Mouse (Mus musculus) stomach, embryonic 16.5 days (tissue): ENCODE data around the gene Trio. TPM values are rescaled to one million over a fixed set of nuclear protein-coding genes. Genes with fewer than 3 reads are reported as not detected.
A peak's percentile ranks its signal among the peaks of the same experiment; 100 is the strongest.

Experiments
- ATAC-seq: fragments of 200-750 bp; cut with Nextera tagmentation; 2 replicates; pipeline ENCODE4 v1.8.0; 2017; ENCODE audit warnings: moderate number of reproducible peaks, moderate TSS enrichment; ENCODE audit not compliant: insufficient read depth, low FRiP score
- H3K27ac ChIP-seq: fragments of 300-500 bp; sonication (generic); 2 replicates; pipeline ENCODE4 v1.5.1; 2014; ENCODE audit warnings: low read length
- H3K27me3 ChIP-seq: fragments of 300-500 bp; sonication (generic); 2 replicates; pipeline ENCODE4 v1.6.1; 2014; ENCODE audit warnings: low read length, control low read depth, mixed read lengths; ENCODE audit not compliant: control insufficient read depth, insufficient read depth
- H3K36me3 ChIP-seq: fragments of 300-500 bp; sonication (generic); 2 replicates; pipeline ENCODE4 v1.6.1; 2014; ENCODE audit warnings: low read length; ENCODE audit not compliant: control insufficient read depth, insufficient read depth
- H3K4me1 ChIP-seq: fragments of 300-500 bp; sonication (generic); 2 replicates; pipeline ENCODE4 v1.6.1; 2014; ENCODE audit warnings: low read length, control low read depth, mixed read lengths; ENCODE audit not compliant: control insufficient read depth, insufficient read depth
- H3K4me2 ChIP-seq: fragments of 300-500 bp; sonication (generic); 2 replicates; pipeline ENCODE4 v1.6.1; 2014; ENCODE audit warnings: low read depth, low read length, mixed read lengths
- H3K4me3 ChIP-seq: fragments of 300-500 bp; sonication (generic); replicated peaks from 2 replicates; pipeline ENCODE4 v1.5.1; 2014; ENCODE audit warnings: mild to moderate bottlenecking, low read length
- H3K9ac ChIP-seq: fragments of 300-500 bp; sonication (generic); 2 replicates; pipeline ENCODE4 v1.6.1; 2014; ENCODE audit warnings: low read length
- H3K9me3 ChIP-seq: fragments of 300-500 bp; sonication (generic); replicated peaks from 2 replicates; pipeline ENCODE4 v1.6.1; 2016; ENCODE audit warnings: low read length, control low read depth; ENCODE audit not compliant: control insufficient read depth
- WGBS: fragments of 180-500 bp; shearing (Covaris S2); extraction: QIAGEN DNeasy Blood & Tissue Kit; methylation state at CpG from one replicate; pipeline ENCODE4 v1.1.7; 2014; 5-methylcytosine and 5-hydroxymethylcytosine counted together
- polyA plus RNA-seq: library from polyadenylated mRNA; unstranded; fragments of >200 nt; fragmentation: Nextera tagmentation; extraction: Ambion mirVana; gene quantifications from 2 replicates; pipeline ENCODE4 v1.2.1, GENCODE M21; 2015

Trio gene
- polyA plus RNA-seq, 1 experiment from 2014 or later = 22.9 TPM

GRCm38 (mm10) chr15:27789325-27789724 is 236.3 kb downstream of the Trio start:
- no peak overlapping the region for H3K4me2 ChIP-seq

GRCm38 (mm10) chr15:27788122-27788759 is 237.4 kb downstream of the Trio start:
- peak overlapping the region; percentile 61 for H3K9ac ChIP-seq

More at GRCm38 (mm10) chr15:27789325-27789724, 236.3 kb downstream of the Trio start:
- no peak overlapping the region for H3K4me3 ChIP-seq
- no peak for ATAC-seq
- H3K9me3 ChIP-seq = no peaks in the 10 kb centered on the region
- H3K27me3 ChIP-seq = no peaks in the 10 kb centered on the region
- no peak overlapping the region; the same call in 1 of the 2 replicates for H3K9ac ChIP-seq
- no peaks in the 10 kb centered on the region for H3K36me3 ChIP-seq
- H3K4me1 ChIP-seq = peaks cover 44% of the 10 kb centered on the region
- peak overlapping the region; percentile 87 for H3K27ac ChIP-seq
- 49% methylated on average over 3 of the region's 3 CpGs for WGBS

GRCm38 (mm10) chr15:27787151-27787550 is 238.5 kb downstream of the Trio start:
- Histone ChIP-seq H3K4me3 (peak overlapping the region; percentile 48), H3K27ac (peak overlapping the region; percentile 87), H3K9ac (peak overlapping the region; percentile 61), H3K9me3 (no peaks in the 10 kb centered on the region), H3K36me3 (no peaks in the 10 kb centered on the region), H3K4me1 (peaks cover 48% of the 10 kb centered on the region), H3K4me2 (peak overlapping the region; percentile 46), H3K27me3 (no peaks in the 10 kb centered on the region)
- 65% methylated on average over 4 of the region's 4 CpGs for WGBS
- ATAC-seq = no peak

More at GRCm38 (mm10) chr15:27788122-27788759, 237.4 kb downstream of the Trio start:
- peak; percentile 73 for ATAC-seq
- H3K4me1 ChIP-seq = peaks cover 52% of the 10 kb centered on the region
- peak overlapping the region; percentile 48 for H3K4me3 ChIP-seq
- H3K4me2 ChIP-seq = peak overlapping the region; percentile 46
- no peaks in the 10 kb centered on the region for H3K27me3 ChIP-seq
- WGBS = 27% methylated on average over 17 of the region's 17 CpGs
- H3K27ac ChIP-seq = peak overlapping the region; percentile 87
- H3K36me3 ChIP-seq = no peaks in the 10 kb centered on the region
- H3K9me3 ChIP-seq = no peaks in the 10 kb centered on the region

GRCm38 (mm10) chr15:27786418-27786817 is 239.2 kb downstream of the Trio start:
- peak overlapping the region; percentile 48 for H3K4me3 ChIP-seq
- H3K4me2 ChIP-seq = peak overlapping the region; percentile 46
- peak overlapping the region; percentile 87 for H3K27ac ChIP-seq
- no peaks in the 10 kb centered on the region for H3K9me3 ChIP-seq
- H3K4me1 ChIP-seq = peaks cover 51% of the 10 kb centered on the region
- peak overlapping the region; percentile 61 for H3K9ac ChIP-seq
- ATAC-seq = no peak
- 45% methylated on average over 11 of the region's 11 CpGs for WGBS
- H3K36me3 ChIP-seq = no peaks in the 10 kb centered on the region
- H3K27me3 ChIP-seq = no peaks in the 10 kb centered on the region

- H3K4me1 ChIP-seq = peaks cover 57% of the 10 kb centered on the region
- H3K27me3 ChIP-seq = no peaks in the 10 kb centered on the region
- H3K36me3 ChIP-seq = no peaks in the 10 kb centered on the region
- H3K27ac ChIP-seq = peak overlapping the region; percentile 92
- no peaks in the 10 kb centered on the region for H3K9me3 ChIP-seq
- H3K4me3 ChIP-seq = peak overlapping the region; percentile 27
- H3K4me2 ChIP-seq = peak overlapping the region; percentile 33
- peak; percentile 69 for ATAC-seq
- H3K9ac ChIP-seq = 0 out of 2 replicates have a peak overlapping the region, but pooled peaks have one; percentile 17
- WGBS = 27% methylated on average over 12 of the region's 12 CpGs
These were observed 240.2 kb downstream of the Trio start for GRCm38 (mm10) chr15:27785280-27786001.

GRCm38 (mm10) chr15:27784126-27784563 is 241.5 kb downstream of the Trio start:
- Histone ChIP-seq H3K4me1 (peaks cover 60% of the 10 kb centered on the region), H3K27ac (peak overlapping the region; percentile 92), H3K4me3 (peak overlapping the region; percentile 13), H3K4me2 (peak overlapping the region; percentile 33), H3K36me3 (no peaks in the 10 kb centered on the region), H3K27me3 (no peaks in the 10 kb centered on the region), H3K9ac (peak overlapping the region; percentile 46), H3K9me3 (no peaks in the 10 kb centered on the region)
- no peak for ATAC-seq
- 23% methylated on average over 10 of the region's 10 CpGs for WGBS

- H3K4me1 ChIP-seq = peaks cover 60% of the 10 kb centered on the region
- H3K4me2 ChIP-seq = peak overlapping the region; percentile 33
- peak overlapping the region; percentile 46 for H3K9ac ChIP-seq
- no peaks in the 10 kb centered on the region for H3K27me3 ChIP-seq
- H3K9me3 ChIP-seq = no peaks in the 10 kb centered on the region
- H3K36me3 ChIP-seq = no peaks in the 10 kb centered on the region
- WGBS = 31% methylated on average over 12 of the region's 12 CpGs
- ATAC-seq = no peak
- peak overlapping the region; percentile 13 for H3K4me3 ChIP-seq
- peak overlapping the region; percentile 92 for H3K27ac ChIP-seq
These were observed 242.0 kb downstream of the Trio start for GRCm38 (mm10) chr15:27783541-27784125.

GRCm38 (mm10) chr15:27783092-27783491 is 242.6 kb downstream of the Trio start:
- H3K36me3 ChIP-seq = no peaks in the 10 kb centered on the region
- H3K9me3 ChIP-seq = no peaks in the 10 kb centered on the region
- peaks cover 65% of the 10 kb centered on the region for H3K4me1 ChIP-seq
- H3K4me3 ChIP-seq = no peak overlapping the region
- no peak for ATAC-seq
- H3K27ac ChIP-seq = peak overlapping the region; percentile 92
- H3K4me2 ChIP-seq = peak overlapping the region; percentile 33
- no peaks in the 10 kb centered on the region for H3K27me3 ChIP-seq
- 45% methylated on average over 8 of the region's 8 CpGs for WGBS
- peak overlapping the region; percentile 46 for H3K9ac ChIP-seq
